Mouse (Mus musculus) brain, embryonic 14.5 days (tissue): Measurements from ENCODE around the gene Tiam2.

Experiments used
- CTCF ChIP-seq: fragments of 200-500 bp; IDR thresholded peaks from 2 replicates; pipeline ENCODE4 v1.5.1; 2012; ENCODE audit warnings: inconsistent platforms, mild to moderate bottlenecking, moderate library complexity, borderline replicate concordance; ENCODE audit not compliant: insufficient read depth, insufficient read length; ENCODE audit errors: extremely low read depth
- POLR2A ChIP-seq: fragments of 200-500 bp; IDR thresholded peaks from 2 replicates; pipeline ENCODE4 v1.6.1; 2012; ENCODE audit warnings: mild to moderate bottlenecking, inconsistent platforms, borderline replicate concordance; ENCODE audit not compliant: poor library complexity, insufficient read depth, insufficient read length, severe bottlenecking; ENCODE audit errors: extremely low read depth

DNA sequence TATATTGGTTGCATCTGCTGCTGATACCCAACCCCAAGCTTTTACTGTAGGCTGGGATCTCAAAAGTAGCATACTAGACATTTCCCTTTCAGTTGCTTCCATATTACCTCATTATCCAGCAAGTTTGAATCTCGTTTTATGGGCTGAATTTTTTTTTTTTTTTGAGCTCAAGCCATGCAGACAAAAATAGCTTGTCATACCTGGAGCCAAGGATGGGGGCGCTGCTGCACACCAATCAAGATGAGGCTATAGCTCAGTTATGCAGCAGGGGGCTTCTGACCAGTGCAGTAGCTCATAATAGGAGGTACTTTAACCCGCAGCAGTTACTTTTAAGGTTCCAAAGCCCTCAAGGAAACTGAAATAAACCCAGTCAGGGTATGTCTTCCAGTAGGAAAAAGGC lies 171.7 kb downstream of the Tiam2 start:
- TF ChIP-seq POLR2A, result no peak
- TF ChIP-seq CTCF, result peak; percentile 53; the same call in 1 of the 2 replicates
